Mouse (Mus musculus) adrenal gland, adult (tissue): ENCODE data around the gene Kctd17.

Experiments
- DNase-seq, 2 experiments: peaks; one replicate each; pipeline ENCODE4 v3.0.0; 2022 to 2023; ENCODE audit warnings: low spot score in 1 of 2; ENCODE audit not compliant: inconsistent age in 2 of 2

Gene Kctd17

DNA sequence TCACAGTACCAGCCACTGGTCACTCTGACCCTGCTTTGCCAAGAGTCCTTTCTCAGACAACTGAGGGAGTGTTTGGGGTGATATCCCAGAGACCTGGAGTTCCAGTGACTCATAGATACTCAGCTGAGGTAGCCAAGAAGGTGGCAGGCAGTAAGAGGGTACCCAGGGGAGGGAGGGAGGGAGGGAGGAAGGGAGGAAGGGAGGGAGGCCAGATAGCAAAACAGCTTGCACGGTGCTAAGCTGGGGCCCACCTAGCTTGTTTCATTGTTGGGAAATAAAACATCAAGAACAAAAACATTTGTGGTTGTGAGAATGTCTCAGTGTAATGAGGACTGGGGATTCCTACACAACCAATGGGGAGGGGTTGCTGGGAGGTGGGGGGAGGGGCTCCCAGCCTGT is 14.6 kb upstream of the Kctd17 start:
- no peak for DNase-seq

DNA sequence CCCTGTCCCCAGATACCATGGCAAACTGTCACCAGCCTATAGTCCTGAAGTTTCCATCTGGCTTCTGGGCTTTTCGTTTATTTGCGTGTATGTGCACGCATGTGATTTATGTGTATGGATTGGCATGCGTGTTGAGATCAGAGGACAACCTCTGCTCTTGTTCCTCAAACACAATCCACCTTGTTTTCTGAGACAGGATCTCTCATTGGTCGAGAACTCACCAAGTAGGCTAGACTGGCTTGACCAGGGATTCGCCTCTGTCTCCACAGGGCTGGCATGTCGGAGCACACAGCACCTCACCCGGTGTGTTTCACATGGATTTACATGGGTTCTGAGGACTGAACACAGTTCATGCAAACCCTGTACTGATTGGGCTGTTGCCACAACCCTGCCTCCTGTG is 14.2 kb upstream of the Kctd17 start:
- DNase-seq: no peak

DNA sequence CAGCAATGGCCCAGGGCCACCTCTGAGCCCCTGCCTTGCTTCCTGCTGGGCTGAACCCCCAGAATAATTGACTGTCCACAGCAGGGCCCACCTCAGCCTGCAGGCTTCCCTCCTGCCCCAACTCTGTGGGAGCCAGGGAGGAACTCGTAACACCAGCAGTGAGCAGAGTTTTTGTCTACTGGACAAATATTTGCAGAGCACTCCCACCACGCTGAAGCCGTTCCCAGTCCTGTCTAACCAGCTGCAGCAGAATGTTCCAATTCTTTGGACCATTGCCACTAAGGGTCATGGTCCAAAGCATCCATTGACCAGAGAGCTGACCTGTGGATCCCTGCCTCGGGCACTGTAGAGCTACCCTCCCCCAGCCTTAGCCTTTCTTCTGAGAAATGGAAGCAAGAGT is 11.4 kb upstream of the Kctd17 start:
- DNase-seq: peak in 1 of 2 experiments; percentile 66

GRCm38 (mm10) chr15:78420395-78420794 is 8.0 kb upstream of the Kctd17 start:
- no peak for DNase-seq

DNA sequence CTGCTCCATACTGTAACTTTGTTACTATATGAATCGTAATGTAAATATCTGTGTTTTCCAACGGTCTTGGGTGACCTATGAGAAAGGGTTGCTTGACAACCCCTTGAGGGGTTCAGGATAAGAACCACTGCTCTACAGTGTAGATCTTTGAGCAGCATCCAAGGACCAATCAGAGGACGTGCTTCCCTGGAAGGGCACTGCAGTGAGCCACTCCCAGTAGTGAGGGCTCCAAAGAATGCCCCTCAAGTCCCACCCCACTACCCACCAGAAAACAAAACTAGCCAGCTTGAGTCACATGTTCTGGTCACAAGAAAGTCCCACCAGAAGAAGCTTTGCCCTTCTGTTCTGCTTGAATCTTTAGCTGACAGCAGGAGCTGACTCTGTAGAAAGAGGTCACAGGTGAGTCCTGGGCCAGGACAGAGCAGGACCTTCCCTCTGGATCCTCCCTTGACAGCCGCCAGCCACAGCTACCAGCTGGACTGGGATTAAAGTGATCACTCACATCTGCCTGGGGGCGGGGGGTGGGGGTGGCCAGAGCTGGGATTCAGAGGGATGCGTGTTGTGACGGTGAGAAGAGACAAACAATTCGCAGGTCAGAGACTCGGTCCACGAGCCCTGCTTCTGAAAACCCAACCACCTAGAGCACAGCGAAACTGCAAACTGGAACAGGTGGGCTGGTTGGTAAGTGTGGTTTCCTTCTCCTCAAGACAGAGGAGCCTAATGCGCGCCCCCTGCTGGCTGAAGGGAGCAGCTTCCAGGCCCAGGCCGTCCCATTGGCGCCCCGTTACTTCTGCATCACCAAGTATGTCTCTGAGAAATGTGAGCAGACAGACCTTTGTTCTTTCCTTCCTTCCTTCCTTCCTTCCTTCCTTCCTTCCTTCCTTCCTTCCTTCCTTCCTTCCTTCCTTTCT is 6.1 kb upstream of the Kctd17 start:
- peak; percentile 82 to 94 for DNase-seq

- DNase-seq: no peak
These were observed 3.9 kb upstream of the Kctd17 start for GRCm38 (mm10) chr15:78424507-78424906.

- DNase-seq: no peak
These were observed 3.1 kb upstream of the Kctd17 start for GRCm38 (mm10) chr15:78425230-78425629.

- no peak for DNase-seq
These were observed 735 bp downstream of the Kctd17 start for GRCm38 (mm10) chr15:78429139-78429459.

- DNase-seq: peak in 1 of 2 experiments; percentile 66
These were observed 1.7 kb downstream of the Kctd17 start for GRCm38 (mm10) chr15:78429871-78430622.

- DNase-seq: no peak
These were observed 2.5 kb downstream of the Kctd17 start for GRCm38 (mm10) chr15:78430874-78431273.

GRCm38 (mm10) chr15:78431541-78432121 is 3.3 kb downstream of the Kctd17 start:
- no peak for DNase-seq

- DNase-seq: peak in 1 of 2 experiments; percentile 80
These were observed 6.6 kb downstream of the Kctd17 start for GRCm38 (mm10) chr15:78434896-78435520.

DNA sequence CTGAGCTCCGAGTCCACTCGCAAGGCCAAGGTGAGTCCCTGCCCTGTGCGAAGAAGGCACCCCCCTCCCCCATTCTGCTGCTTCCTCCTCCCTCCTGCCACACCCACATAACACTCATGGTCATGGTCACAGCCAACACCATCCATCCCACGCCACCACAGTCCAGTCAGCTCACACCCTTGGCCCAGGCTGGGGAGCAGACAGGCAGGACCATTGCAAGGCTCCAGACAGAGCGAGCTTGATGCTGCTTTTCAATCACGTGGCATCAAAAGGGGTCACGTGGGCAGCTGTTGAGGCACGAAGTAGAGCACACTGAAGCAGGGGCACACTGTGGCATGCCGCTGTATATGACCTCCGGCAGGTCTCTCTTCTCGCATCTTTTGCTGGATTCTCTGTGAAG is 7.3 kb downstream of the Kctd17 start:
- peak in 1 of 2 experiments; percentile 78 for DNase-seq

DNA sequence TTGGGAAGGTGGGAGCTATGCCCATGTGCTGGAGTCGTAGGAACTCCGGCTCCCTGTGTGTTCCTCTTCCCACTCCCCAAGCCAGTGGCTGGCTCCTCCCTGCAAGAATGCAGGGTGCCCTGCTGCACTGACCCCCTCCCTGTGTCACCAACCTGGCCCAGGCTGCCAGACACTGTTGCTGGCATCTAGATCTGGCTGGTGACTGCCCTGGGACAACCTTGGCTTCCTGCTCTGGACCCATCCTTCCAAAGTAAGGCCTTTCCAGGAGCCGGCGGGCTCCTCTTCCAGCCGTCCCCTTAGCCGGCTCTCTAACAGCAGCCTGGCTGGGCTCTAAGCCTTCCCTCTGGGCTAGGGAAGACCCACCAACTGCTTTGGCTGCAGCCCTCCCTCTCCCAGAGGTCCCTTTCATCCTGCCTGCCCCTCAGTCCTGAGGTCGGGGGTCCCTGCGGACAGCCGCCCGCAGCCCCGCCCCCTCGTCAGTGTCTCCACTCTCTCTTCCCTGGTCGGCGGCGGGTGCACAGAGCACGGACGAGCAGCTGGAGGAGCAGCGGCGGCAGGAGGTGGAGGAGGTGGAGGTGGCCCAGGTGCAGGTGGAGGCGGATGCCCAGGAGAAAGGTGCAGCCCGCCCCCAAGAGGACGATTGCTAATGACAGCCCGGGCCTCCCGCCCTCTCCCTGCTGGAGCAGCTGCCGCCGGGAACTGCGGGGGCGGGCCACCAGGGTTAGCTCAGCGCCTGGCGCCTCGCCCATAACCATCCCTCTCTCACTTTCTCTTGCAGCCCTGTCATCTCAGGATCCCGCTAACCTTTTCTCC is 8.2 kb downstream of the Kctd17 start:
- peak; percentile 95 to 97 for DNase-seq

DNA sequence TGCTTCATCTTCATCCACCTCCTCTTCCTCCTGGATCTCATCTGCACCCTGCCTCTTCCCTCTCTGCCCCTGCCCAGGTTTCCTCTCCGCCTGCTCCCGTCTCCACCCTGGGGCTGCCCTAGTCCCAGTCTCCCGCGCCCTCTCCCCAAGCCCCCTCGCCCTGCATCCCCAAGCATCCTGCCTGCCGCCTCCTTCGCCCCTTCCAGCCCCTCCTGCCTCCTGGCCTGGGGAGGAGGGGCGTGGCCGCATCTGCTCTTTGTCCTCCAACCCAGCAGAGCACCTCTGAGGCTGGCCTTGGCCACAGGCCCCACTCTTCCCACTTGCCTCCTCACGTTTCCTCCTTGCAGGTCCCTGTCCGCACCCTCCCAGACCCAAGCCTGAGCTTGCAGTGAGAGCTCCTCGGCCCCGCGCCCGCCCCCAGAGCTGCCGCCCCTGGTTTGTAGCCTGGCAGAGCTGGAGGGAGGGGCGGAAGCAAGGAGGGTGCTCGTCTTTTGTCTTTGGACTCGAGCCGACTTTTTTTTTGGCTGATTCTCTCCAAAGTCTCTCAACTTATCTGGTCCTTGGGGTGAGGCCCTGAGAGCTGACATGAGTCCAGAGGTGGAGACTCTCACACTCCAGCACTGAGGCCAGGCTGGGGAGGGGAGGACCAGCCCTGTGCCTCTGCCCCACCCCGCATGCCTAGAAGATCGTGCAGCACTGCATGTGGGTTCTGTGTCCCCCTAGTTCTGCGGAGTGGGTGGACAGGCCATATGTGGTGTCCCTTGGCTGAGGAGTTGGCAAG is 9.1 kb downstream of the Kctd17 start:
- DNase-seq: peak; percentile 81 to 97

DNA sequence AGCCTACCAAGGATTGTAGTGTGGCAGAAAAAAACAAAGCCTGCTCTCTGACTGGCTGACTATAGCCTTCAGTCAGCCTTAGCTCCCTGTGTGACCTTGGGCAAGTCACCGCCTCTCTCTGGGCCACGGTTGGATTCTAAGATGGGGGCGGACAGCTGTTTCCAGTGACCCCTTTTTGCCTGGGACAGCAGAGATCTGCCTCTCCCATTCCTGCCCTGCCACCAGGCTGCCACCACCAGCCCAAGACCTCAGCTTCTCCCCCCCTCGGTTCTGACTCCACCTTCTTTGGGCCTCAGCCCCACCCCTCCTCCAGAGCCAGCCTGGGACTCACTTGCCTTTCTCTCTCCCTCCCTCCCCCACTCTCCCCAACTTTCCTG is 9.6 kb downstream of the Kctd17 start:
- peak in 1 of 2 experiments; percentile 81 for DNase-seq

GRCm38 (mm10) chr15:78438505-78438904 is 10.1 kb downstream of the Kctd17 start:
- DNase-seq: peak in 1 of 2 experiments; percentile 65

DNA sequence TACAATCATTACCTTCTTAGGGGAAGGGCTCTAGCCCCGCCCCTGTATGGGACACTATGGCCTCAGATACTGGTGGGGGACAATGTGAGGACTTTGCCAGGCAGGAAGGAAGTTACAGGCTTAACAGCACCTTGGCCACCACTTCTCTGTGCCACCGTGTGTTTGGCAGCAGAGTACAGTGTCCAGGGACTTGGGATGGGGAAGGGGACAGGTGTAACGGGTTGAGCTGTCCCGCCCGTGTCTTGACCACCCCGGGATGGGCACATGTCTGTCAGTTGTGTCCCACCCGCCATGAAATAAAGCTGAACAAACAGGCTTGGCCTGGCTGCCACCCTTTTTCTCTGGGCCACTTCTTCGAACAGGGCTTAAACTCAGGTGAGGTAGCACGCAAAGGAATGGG is 10.6 kb downstream of the Kctd17 start:
- DNase-seq: no peak

- DNase-seq: no peak
These were observed 13.9 kb downstream of the Kctd17 start for GRCm38 (mm10) chr15:78442231-78442630.

DNA sequence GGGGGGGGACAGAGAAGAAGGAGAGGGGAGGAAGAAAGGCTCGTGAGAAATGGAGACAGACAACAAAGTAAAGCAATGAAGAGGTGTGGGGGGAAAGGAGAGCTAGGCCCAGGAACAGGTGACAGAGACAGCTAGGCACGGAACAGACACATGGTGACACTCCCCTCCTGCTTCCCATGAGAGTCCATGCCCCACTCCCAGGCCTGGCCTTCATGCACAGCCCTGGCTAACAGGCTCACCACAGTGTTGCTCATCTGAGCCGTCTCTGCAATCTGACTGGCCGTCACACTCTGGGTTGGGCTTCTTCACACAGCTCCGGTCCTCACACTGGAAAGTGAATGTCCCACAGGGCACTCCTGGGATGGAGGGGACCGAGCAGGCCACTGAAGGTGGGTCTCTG is 15.5 kb downstream of the Kctd17 start:
- DNase-seq: no peak
